Mouse (Mus musculus): Measurements from ENCODE around the gene Edem1. TPM values are rescaled to one million over a fixed set of nuclear protein-coding genes. Genes with fewer than 3 reads are reported as not detected.

The Edem1 gene
- polyA plus RNA-seq, 1 experiment from 2014 or later, result 44.7 TPM

DNA sequence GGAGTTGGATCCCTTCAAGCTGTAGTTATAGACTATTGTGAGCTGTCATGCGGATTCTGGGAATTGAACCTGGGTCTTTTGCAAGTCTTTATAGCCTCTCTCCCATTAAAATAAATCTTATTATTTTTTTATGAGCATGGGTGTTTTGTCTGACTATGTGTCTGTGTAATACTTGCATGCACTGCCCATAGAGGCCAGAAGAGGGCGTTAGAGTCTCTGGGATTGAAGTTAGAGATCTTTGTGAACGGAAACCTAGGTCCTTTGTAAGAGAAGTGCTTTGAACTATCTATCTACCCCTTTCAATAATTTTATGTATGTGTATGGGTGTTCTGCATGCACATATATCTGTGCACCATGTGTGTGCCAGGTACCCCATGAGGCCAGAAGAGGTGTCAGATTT, 21.0 kb upstream of the Edem1 start:
- H3K4me3 ChIP-seq (replicated peaks), result no peak overlapping the region
- H3K4me1 ChIP-seq (replicated peaks), result peaks cover 12% of the 10 kb centered on the region; the same call in 1 of the 2 replicates
- H3K36me3 ChIP-seq, result no peaks in the 10 kb centered on the region
- WGBS, result 74% methylated on average over 3 of the region's 3 CpGs
- H3K27me3 ChIP-seq (replicated peaks), result no peaks in the 10 kb centered on the region
- H3K9ac ChIP-seq, result no peak overlapping the region
- no peak overlapping the region for H3K4me2 ChIP-seq (replicated peaks)
- H3K9me3 ChIP-seq, result no peaks in the 10 kb centered on the region
- no peak for ATAC-seq
- no peak overlapping the region for H3K27ac ChIP-seq

DNA sequence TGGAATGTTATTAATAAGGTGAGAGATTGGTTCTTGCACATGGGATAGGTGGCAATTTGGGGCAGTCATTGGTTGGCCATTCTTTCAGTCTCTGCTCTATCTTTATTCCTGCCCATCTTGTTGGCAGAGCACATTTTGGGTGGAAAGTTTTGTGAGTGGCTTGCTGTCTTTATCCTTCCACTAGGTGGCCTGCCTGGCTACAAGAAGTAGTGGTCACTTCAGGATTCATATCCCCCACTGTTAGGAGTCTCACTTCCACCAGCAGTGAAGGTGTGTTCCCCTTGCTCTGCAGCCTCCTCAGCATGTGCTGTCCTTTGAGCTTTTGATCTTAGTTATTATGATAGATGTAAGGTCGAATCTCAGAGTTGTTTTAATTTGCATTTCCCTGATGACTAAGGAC, 19.7 kb upstream of the Edem1 start:
- Histone ChIP-seq H3K9me3 (no peaks in the 10 kb centered on the region), H3K27me3 (replicated peaks) (no peaks in the 10 kb centered on the region), H3K9ac (no peak overlapping the region), H3K4me1 (replicated peaks) (peaks cover 12% of the 10 kb centered on the region; the same call in 1 of the 2 replicates), H3K4me3 (replicated peaks) (no peak overlapping the region), H3K27ac (no peak overlapping the region), H3K4me2 (replicated peaks) (no peak overlapping the region), H3K36me3 (no peaks in the 10 kb centered on the region)
- WGBS, result 62% methylated on average over 1 of the region's 1 CpGs
- no peak for ATAC-seq

DNA sequence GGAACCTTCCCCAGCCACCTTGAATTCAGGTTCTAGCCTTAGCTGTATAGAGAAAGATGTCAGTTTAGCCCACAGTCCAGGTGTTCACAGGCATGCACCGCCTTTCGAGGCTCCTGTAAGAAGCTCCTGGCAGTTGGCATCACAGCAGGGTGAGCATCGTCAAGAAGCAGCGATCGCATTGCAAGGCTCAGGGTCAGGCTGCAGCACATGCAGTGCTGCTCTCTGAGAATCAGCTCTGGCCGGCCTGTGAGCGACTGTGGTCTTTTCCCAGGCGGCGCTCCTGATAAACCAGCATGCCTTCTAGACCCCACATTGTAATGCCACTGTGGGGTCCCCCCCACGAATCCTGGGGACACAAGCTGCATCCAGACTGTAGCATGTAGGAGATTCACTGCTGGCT, 18.2 kb upstream of the Edem1 start:
- H3K4me2 ChIP-seq (replicated peaks), result no peak overlapping the region
- no peak overlapping the region for H3K4me3 ChIP-seq (replicated peaks)
- H3K9ac ChIP-seq, result no peak overlapping the region
- 0 out of 2 replicates have a peak, but pooled peaks cover 2% of the 10 kb centered on the region for H3K36me3 ChIP-seq
- no peak overlapping the region for H3K27ac ChIP-seq
- WGBS, result 78% methylated on average over 10 of the region's 10 CpGs
- 0 out of 2 replicates have a peak, but pooled peaks cover 6% of the 10 kb centered on the region for H3K4me1 ChIP-seq (replicated peaks)
- ATAC-seq, result no peak
- no peaks in the 10 kb centered on the region for H3K9me3 ChIP-seq
- H3K27me3 ChIP-seq (replicated peaks), result no peaks in the 10 kb centered on the region

DNA sequence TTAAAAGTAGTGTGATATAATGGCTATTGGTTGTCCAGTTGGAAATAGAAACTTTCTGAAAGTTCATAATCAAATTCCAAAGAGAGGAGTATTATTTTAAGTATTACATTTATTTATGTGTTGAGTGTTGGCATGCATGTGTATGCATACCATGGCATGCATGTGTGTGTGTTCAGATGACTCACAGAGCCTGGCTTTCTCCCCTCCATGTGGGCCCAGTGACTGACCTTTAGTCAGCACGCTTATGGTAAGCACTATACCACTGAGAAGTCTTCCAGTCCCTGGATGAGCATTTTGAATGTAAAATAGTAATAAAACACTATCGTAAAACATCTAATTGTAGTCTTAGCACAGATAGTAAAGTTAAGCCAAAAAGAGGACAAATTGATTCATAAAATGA, 16.3 kb upstream of the Edem1 start:
- Histone ChIP-seq H3K9ac (no peak overlapping the region), H3K4me2 (replicated peaks) (no peak overlapping the region), H3K9me3 (no peaks in the 10 kb centered on the region), H3K27me3 (replicated peaks) (no peaks in the 10 kb centered on the region), H3K36me3 (0 out of 2 replicates have a peak, but pooled peaks cover 2% of the 10 kb centered on the region), H3K4me1 (replicated peaks) (0 out of 2 replicates have a peak, but pooled peaks cover 2% of the 10 kb centered on the region), H3K27ac (no peak overlapping the region), H3K4me3 (replicated peaks) (no peak overlapping the region)
- ATAC-seq, result no peak; the same call in 1 of the 2 replicates
- 78% methylated on average over 2 of the region's 2 CpGs for WGBS

DNA sequence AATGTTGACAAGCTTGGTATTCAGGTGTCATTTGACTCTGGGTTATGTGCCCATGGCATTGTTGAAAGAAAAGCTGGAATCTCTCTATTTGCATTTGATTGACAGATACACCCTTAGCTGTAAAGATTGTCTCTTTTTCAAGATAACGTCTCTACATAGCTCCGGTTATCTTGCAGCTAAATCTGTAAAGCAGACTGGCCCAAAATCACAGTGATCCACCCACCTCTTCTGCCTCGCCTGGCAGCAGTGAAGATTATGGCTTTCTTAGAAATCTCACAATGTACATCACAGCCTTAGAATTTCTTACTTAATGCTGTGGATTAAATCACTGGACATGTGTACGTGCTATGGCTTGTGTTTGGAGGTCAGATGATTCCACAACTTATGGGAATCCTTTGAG, 10.9 kb upstream of the Edem1 start:
- H3K4me2 ChIP-seq (replicated peaks), result no peak overlapping the region
- no peak for ATAC-seq
- no peak overlapping the region for H3K27ac ChIP-seq
- no peaks in the 10 kb centered on the region for H3K9me3 ChIP-seq
- no peaks in the 10 kb centered on the region for H3K4me1 ChIP-seq (replicated peaks)
- WGBS, result 76% methylated on average over 4 of the region's 4 CpGs
- no peak overlapping the region for H3K4me3 ChIP-seq (replicated peaks)
- no peak overlapping the region for H3K9ac ChIP-seq
- H3K27me3 ChIP-seq (replicated peaks), result no peaks in the 10 kb centered on the region
- H3K36me3 ChIP-seq, result peaks cover 2% of the 10 kb centered on the region; the same call in 1 of the 2 replicates

DNA sequence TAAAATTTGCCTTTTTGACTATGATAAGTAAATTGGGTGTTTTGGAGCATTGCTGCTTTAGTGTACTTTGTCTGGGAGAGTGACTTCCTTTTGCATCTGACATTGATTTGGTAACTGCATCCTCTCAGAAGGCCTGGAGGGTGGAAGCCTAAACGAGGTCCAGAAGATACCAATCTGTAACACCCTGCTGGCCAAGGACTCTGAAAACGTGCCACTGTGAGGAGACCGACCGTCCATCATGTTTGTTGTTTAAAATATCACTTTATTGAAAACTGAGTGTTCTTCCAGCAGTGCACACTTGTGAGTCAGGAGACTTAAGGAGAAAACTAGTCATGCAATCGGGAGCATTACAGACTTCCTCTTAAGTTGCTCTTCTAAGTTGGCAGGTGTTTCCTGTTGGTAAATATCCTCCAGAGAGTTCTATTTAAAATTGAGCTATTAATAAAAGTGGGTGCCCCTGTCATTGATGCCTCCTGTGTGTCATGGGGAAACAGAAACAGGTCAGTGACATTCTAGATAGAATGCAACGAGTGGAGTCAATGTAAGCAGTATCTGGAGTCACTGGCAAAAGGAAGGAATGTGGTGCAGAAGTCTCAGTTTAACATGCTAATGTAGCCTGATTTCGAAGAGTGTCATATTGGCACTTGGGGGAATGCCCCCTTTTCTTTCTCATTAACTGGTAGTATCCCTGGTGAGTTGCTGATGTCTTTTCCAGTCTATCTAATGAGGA, 3.5 kb upstream of the Edem1 start:
- Histone ChIP-seq H3K4me2 (replicated peaks) (no peak overlapping the region), H3K36me3 (no peaks in the 10 kb centered on the region; the same call in 1 of the 2 replicates), H3K9me3 (no peaks in the 10 kb centered on the region), H3K27me3 (replicated peaks) (no peaks in the 10 kb centered on the region), H3K27ac (no peak overlapping the region), H3K4me3 (replicated peaks) (no peak overlapping the region), H3K9ac (no peak overlapping the region), H3K4me1 (replicated peaks) (peaks cover 6% of the 10 kb centered on the region)
- no peak for ATAC-seq
- 77% methylated on average over 7 of the region's 7 CpGs for WGBS

DNA sequence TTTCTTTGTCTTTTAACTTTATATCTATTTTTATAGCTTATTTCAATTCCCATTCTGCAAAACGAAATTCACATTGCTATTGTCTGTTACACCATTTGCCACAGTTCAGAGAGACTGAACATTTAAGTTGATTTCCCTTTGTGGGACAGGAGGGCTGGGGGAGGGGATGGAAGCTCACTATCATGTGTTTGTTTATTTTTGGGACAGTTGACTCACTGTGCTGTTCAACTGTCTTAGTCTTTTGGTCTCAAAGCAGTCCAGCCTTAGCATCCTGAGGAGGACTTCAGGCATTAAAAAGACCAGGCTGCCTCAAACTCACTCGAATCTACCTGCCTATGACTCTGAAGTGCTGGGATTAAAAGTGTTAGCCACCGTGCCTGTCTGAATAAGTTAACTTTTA, 2.4 kb upstream of the Edem1 start:
- no peaks in the 10 kb centered on the region; the same call in 1 of the 2 replicates for H3K36me3 ChIP-seq
- no peak overlapping the region for H3K9ac ChIP-seq
- H3K27me3 ChIP-seq (replicated peaks), result no peaks in the 10 kb centered on the region
- H3K9me3 ChIP-seq, result no peaks in the 10 kb centered on the region
- no peak for ATAC-seq
- no peak overlapping the region for H3K4me3 ChIP-seq (replicated peaks)
- H3K27ac ChIP-seq, result no peak overlapping the region
- peaks cover 8% of the 10 kb centered on the region for H3K4me1 ChIP-seq (replicated peaks)
- no peak overlapping the region for H3K4me2 ChIP-seq (replicated peaks)
- 80% methylated on average over 3 of the region's 3 CpGs for WGBS

DNA sequence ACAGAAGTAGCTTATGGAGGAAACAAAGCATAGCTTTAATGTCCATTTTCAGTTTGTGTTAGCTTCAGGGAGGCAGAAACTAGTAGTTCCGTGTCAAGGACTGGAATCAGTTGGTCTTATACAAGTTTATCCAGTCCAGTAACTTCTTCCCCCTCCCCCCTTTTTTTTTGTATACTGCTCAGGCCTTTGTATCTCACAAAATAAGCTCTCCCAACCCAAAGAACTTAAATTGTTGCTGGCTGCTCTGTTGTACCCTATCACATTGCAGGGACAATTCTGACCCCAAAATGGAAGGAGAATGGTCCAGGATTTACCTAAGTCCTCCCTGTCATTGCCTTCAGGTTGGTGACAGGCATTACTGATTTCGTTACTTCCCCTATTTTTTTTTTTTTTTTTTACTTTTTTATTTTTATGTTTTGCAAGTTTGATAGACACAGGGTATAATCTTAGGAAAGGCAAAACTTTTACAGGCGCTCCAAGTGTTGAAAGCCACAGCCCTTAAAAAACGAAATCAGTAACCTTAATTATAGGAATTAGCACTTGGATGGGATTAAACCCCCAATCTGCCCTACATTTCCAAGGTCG, 1.0 kb upstream of the Edem1 start:
- no peaks in the 10 kb centered on the region for H3K9me3 ChIP-seq
- peak overlapping the region; percentile 84 for H3K4me2 ChIP-seq (replicated peaks)
- no peak for ATAC-seq
- peak overlapping the region; percentile 99 for H3K4me3 ChIP-seq (replicated peaks)
- WGBS, result 31% methylated on average over 5 of the region's 5 CpGs
- H3K27ac ChIP-seq, result no peak overlapping the region
- peaks cover 12% of the 10 kb centered on the region for H3K4me1 ChIP-seq (replicated peaks)
- no peak overlapping the region for H3K9ac ChIP-seq
- H3K27me3 ChIP-seq (replicated peaks), result no peaks in the 10 kb centered on the region
- H3K36me3 ChIP-seq, result no peaks in the 10 kb centered on the region; the same call in 1 of the 2 replicates

DNA sequence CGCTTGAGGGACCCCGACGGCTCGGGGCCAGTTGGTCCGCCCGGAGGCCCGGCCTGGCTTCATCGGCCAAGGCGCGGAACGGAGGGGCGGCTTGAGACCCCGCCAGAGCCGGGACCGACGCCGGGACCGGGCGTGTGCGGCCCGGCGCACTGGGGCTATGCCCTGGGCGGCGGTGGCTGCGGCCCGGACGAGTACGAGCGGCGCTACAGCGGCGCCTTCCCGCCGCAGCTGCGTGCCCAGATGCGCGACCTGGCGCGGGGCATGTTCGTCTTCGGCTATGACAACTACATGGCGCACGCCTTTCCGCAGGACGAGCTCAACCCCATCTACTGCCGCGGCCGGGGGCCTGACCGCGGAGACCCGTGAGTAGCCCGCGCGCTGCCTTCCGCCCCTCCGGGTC, 431 bp downstream of the Edem1 start:
- H3K36me3 ChIP-seq, result no peaks in the 10 kb centered on the region
- WGBS, result under 1% methylated on average over 55 of the region's 56 CpGs
- peak; percentile 57 for ATAC-seq

DNA sequence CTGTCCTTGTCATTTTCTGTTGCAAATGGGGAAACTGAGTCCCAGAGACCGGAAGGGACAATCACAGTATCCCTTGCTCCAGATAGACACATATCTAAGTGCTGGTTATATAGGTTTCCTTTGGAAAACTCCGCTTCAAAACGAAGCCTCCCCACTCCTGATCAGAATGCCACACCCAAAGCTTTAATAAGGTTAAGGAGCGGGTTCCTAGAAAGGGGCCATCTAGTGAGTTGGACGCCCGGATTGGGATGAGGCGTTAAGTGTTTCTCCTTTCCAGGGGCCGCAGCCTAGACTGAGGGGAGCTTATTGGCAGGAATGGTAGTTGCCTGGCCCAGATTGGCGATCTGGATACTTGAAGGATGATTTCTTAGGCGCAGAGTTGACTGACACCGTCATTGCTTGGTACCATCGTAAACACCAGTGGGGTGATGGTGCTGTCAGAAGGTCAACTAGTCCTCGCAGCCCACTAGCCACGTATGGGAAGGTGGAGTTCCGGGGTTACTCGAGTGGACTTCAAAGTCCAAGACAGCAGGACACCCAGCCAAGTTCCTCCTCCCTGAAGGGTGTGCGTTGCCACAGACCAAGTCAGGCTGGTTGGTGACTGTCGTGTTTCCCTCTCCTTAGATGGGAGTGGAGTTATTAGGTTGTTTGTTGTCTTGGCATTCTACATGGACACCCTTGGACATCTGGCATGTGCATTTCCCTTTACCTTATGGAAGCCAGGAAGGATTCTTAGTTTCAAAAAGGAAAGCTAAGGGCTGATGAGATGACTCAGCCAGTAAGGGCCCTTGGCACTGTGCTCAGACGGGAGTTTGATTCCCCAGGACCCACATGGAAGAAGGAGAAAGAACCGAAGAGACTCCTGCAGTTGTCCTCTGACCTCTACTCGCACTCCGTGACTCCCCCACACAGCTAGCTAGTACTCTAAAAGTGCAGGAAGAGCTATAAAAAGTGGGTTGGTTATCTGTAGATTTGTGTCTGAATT, 1.2 kb downstream of the Edem1 start:
- peaks cover 19% of the 10 kb centered on the region for H3K4me1 ChIP-seq (replicated peaks)
- no peak for ATAC-seq
- H3K36me3 ChIP-seq, result no peaks in the 10 kb centered on the region
- 9% methylated on average over 22 of the region's 22 CpGs for WGBS
- H3K4me3 ChIP-seq (replicated peaks), result peak overlapping the region; percentile 99
- peak overlapping the region; percentile 94 for H3K9ac ChIP-seq
- peak overlapping the region; percentile 37; the same call in 1 of the 2 replicates for H3K27ac ChIP-seq
- H3K4me2 ChIP-seq (replicated peaks), result peak overlapping the region; percentile 84
- H3K9me3 ChIP-seq, result no peaks in the 10 kb centered on the region
- no peaks in the 10 kb centered on the region for H3K27me3 ChIP-seq (replicated peaks)

More for the DNA sequence above, 431 bp downstream of the Edem1 start:
- Histone ChIP-seq H3K9ac (peak overlapping the region; percentile 94), H3K4me2 (replicated peaks) (peak overlapping the region; percentile 84), H3K4me3 (replicated peaks) (peak overlapping the region; percentile 99), H3K27me3 (replicated peaks) (no peaks in the 10 kb centered on the region), H3K9me3 (no peaks in the 10 kb centered on the region), H3K27ac (peak overlapping the region; percentile 77), H3K4me1 (replicated peaks) (peaks cover 19% of the 10 kb centered on the region)

DNA sequence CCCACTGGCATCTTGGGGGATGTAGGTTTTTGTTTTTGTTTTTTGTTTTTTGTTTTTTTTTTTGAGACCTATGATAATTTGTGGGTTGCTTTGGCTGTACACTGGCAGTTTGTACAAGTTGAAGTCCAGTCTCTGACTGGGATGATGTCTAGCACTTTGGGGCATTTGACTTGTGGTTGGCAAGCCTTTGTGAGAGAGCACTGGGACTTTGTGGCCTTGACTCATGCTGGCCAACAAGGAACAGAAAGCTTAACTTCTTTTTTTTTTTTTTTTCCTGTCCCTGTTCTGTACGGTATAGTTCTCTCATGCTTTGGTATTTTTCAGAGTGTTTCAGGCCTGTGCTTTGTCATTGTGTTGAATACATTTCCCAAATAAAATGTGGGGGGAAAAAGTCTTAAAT, 3.7 kb downstream of the Edem1 start:
- no peak for ATAC-seq
- Histone ChIP-seq H3K9me3 (no peaks in the 10 kb centered on the region), H3K9ac (no peak overlapping the region), H3K4me3 (replicated peaks) (no peak overlapping the region), H3K4me1 (replicated peaks) (peaks cover 31% of the 10 kb centered on the region), H3K27me3 (replicated peaks) (no peaks in the 10 kb centered on the region), H3K36me3 (no peaks in the 10 kb centered on the region), H3K4me2 (replicated peaks) (no peak overlapping the region), H3K27ac (no peak overlapping the region)
- 52% methylated on average over 1 of the region's 1 CpGs for WGBS

DNA sequence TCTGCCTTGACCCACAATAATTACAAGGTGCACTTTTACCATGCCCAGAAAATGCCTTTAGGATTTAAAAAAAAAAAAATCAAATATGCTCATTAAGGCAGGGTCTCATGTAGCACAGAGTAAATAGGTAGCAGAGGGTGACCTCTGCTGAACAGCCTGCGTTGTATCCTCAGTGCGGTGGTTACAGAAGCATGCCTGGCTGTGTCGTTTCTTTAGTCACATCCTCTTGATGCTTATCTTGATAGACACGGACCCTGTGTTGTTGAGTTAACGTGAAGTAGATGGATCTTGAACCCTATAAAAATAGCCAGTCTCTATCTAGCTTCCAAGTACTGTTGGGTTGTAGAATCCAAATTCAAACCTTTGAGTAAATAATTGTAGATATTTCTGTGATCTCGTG, 4.5 kb downstream of the Edem1 start:
- no peaks in the 10 kb centered on the region for H3K27me3 ChIP-seq (replicated peaks)
- H3K4me1 ChIP-seq (replicated peaks), result peaks cover 31% of the 10 kb centered on the region
- H3K36me3 ChIP-seq, result no peaks in the 10 kb centered on the region
- no peak overlapping the region for H3K9ac ChIP-seq
- ATAC-seq, result no peak
- H3K4me2 ChIP-seq (replicated peaks), result no peak overlapping the region
- no peaks in the 10 kb centered on the region for H3K9me3 ChIP-seq
- no peak overlapping the region for H3K4me3 ChIP-seq (replicated peaks)
- H3K27ac ChIP-seq, result no peak overlapping the region
- 60% methylated on average over 6 of the region's 6 CpGs for WGBS
